Mouse (Mus musculus) heart, embryonic 12.5 days (tissue): ENCODE data around the gene Ncapd2. TPM values are rescaled to one million over a fixed set of nuclear protein-coding genes. Genes with fewer than 3 reads are reported as not detected.

Experiments used
- ATAC-seq: fragments of 200-750 bp; cut with Nextera tagmentation; 2 replicates; pipeline ENCODE4 v1.8.0; 2017; ENCODE audit warnings: moderate TSS enrichment, moderate library complexity; ENCODE audit not compliant: insufficient number of reproducible peaks, low FRiP score
- H3K27ac ChIP-seq: fragments of 300-500 bp; sonication (generic); 2 replicates; pipeline ENCODE4 v1.5.1; 2016; ENCODE audit warnings: mild to moderate bottlenecking, moderate library complexity; ENCODE audit not compliant: poor library complexity, severe bottlenecking
- H3K27me3 ChIP-seq: fragments of 300-500 bp; sonication (generic); replicated peaks from 2 replicates; pipeline ENCODE4 v1.6.1; 2016; ENCODE audit warnings: mild to moderate bottlenecking, moderate library complexity
- H3K36me3 ChIP-seq: fragments of 300-500 bp; sonication (generic); 2 replicates; pipeline ENCODE4 v1.6.1; 2016; ENCODE audit warnings: mild to moderate bottlenecking, moderate library complexity
- H3K4me1 ChIP-seq: fragments of 300-500 bp; sonication (generic); replicated peaks from 2 replicates; pipeline ENCODE4 v1.6.1; 2016; ENCODE audit warnings: mild to moderate bottlenecking
- H3K4me2 ChIP-seq: fragments of 300-500 bp; sonication (generic); 2 replicates; pipeline ENCODE4 v1.6.1; 2016; ENCODE audit warnings: mild to moderate bottlenecking, moderate library complexity
- H3K4me3 ChIP-seq: fragments of 300-500 bp; sonication (generic); 2 replicates; pipeline ENCODE4 v1.5.1; 2016; ENCODE audit warnings: mild to moderate bottlenecking
- H3K9ac ChIP-seq: fragments of 300-500 bp; sonication (generic); 2 replicates; pipeline ENCODE4 v1.6.1; 2016; ENCODE audit warnings: mild to moderate bottlenecking, moderate library complexity
- H3K9me3 ChIP-seq: fragments of 300-500 bp; sonication (generic); replicated peaks from 2 replicates; pipeline ENCODE4 v1.6.1; 2016; ENCODE audit warnings: mild to moderate bottlenecking, moderate library complexity
- WGBS: fragments of 180-500 bp; shearing (Covaris S2); methylation state at CpG from one replicate; pipeline ENCODE4 v1.1.7; 2016; 5-methylcytosine and 5-hydroxymethylcytosine counted together
- polyA plus RNA-seq: library from polyadenylated mRNA; unstranded; fragments of >200 nt; fragmentation: Nextera tagmentation; extraction: Ambion mirVana; gene quantifications from 2 replicates; pipeline ENCODE4 v1.2.1, GENCODE M21; 2016

The Ncapd2 gene
- polyA plus RNA-seq, 1 experiment from 2014 or later = 99.0 TPM

GRCm38 (mm10) chr6:125146148-125146547 is 45.4 kb downstream of the Ncapd2 start:
- peaks cover 39% of the 10 kb centered on the region for H3K36me3 ChIP-seq
- peak overlapping the region; percentile 94 for H3K4me2 ChIP-seq
- ATAC-seq = no peak
- H3K27ac ChIP-seq = peak overlapping the region; percentile 90; the same call in 1 of the 2 replicates
- peak overlapping the region; percentile 88 for H3K9ac ChIP-seq
- 51% methylated on average over 7 of the region's 7 CpGs for WGBS
- H3K4me3 ChIP-seq = peak overlapping the region; percentile 66
- no peaks in the 10 kb centered on the region for H3K9me3 ChIP-seq
- no peaks in the 10 kb centered on the region for H3K27me3 ChIP-seq
- H3K4me1 ChIP-seq = peaks cover 48% of the 10 kb centered on the region

GRCm38 (mm10) chr6:125145479-125145951 is 46.0 kb downstream of the Ncapd2 start:
- Histone ChIP-seq H3K4me2 (peak overlapping the region; percentile 94), H3K27ac (peak overlapping the region; percentile 90), H3K27me3 (no peaks in the 10 kb centered on the region), H3K4me1 (peaks cover 48% of the 10 kb centered on the region), H3K36me3 (peaks cover 40% of the 10 kb centered on the region), H3K9me3 (no peaks in the 10 kb centered on the region), H3K9ac (peak overlapping the region; percentile 88), H3K4me3 (peak overlapping the region; percentile 66)
- peak; percentile 57 for ATAC-seq
- WGBS = under 1% methylated on average over 35 of the region's 35 CpGs

- peak within 1 kb of the TSS; percentile 88 for H3K9ac ChIP-seq
- H3K27me3 ChIP-seq = no peaks in the 10 kb centered on the region
- peaks cover 45% of the 10 kb centered on the region for H3K36me3 ChIP-seq
- H3K4me1 ChIP-seq = peaks cover 48% of the 10 kb centered on the region
- ATAC-seq = peak; percentile 91
- H3K4me2 ChIP-seq = peak within 1 kb of the TSS; percentile 94
- H3K4me3 ChIP-seq = peak within 1 kb of the TSS; percentile 66
- peak within 1 kb of the TSS; percentile 90 for H3K27ac ChIP-seq
- WGBS = 1% methylated on average over 16 of the region's 16 CpGs
- H3K9me3 ChIP-seq = no peaks in the 10 kb centered on the region
Observed at GRCm38 (mm10) chr6:125145001-125145400, 46.5 kb downstream of the Ncapd2 start, which contains the start of gene Iffo1. Gene Iffo1 (plus strand): TSS chr6:125145241.

GRCm38 (mm10) chr6:125143904-125144303 is 47.6 kb downstream of the Ncapd2 start:
- 0 out of 2 replicates have a peak overlapping the region, but pooled peaks have one; percentile 90 for H3K27ac ChIP-seq
- no peaks in the 10 kb centered on the region for H3K9me3 ChIP-seq
- ATAC-seq = no peak
- peaks cover 53% of the 10 kb centered on the region for H3K36me3 ChIP-seq
- no peaks in the 10 kb centered on the region for H3K27me3 ChIP-seq
- no peak overlapping the region for H3K4me3 ChIP-seq
- H3K4me2 ChIP-seq = no peak overlapping the region
- peaks cover 38% of the 10 kb centered on the region for H3K4me1 ChIP-seq
- H3K9ac ChIP-seq = no peak overlapping the region
- WGBS = 81% methylated on average over 9 of the region's 9 CpGs

DNA sequence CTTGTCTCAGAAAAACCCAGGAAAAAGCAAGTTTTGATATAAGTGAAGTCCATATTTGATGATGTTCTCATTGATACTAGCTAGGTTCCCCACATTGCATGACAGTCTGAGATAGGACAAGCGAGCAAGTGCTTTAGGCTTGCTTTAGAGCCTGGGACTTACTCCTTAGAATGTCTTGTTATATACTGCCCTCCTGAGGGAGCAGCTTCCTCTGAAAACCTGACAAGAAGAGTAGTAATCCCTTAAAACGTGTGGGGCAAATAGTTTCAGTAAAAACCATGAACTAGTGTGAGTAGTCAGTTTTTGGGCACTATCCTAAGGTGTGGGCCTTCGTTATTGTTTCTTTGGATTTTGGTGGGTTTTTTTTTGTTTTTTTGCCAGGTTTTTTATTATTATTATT is 48.4 kb downstream of the Ncapd2 start:
- H3K9me3 ChIP-seq = no peaks in the 10 kb centered on the region
- peaks cover 61% of the 10 kb centered on the region for H3K36me3 ChIP-seq
- no peak overlapping the region for H3K27ac ChIP-seq
- WGBS = 71% methylated on average over 3 of the region's 3 CpGs
- H3K4me1 ChIP-seq = peaks cover 30% of the 10 kb centered on the region
- no peak for ATAC-seq
- no peak overlapping the region for H3K4me3 ChIP-seq
- H3K4me2 ChIP-seq = no peak overlapping the region
- no peak overlapping the region for H3K9ac ChIP-seq
- no peaks in the 10 kb centered on the region for H3K27me3 ChIP-seq

DNA sequence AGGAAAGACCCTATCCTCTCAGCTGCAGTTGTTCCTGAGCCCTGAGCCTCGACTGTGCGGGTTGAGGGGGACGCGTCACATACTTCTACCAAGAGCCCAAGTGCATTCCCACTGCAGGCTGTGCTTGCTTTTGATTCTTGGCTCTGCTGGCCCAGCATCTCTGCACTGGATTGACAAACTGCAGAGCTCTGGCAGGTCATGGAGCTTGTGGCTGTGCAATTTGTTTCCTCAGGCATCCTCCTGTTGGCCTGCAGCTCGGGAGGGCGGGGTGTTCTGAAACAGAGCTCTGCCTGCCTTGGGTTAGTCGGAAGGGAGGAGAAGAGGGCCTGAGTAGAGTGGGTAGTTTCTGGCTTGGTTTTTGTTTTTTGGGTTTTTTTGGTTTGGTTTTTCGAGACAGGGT is 49.1 kb downstream of the Ncapd2 start:
- H3K36me3 ChIP-seq = peaks cover 68% of the 10 kb centered on the region
- H3K27ac ChIP-seq = no peak overlapping the region
- no peak overlapping the region for H3K4me3 ChIP-seq
- peaks cover 23% of the 10 kb centered on the region for H3K4me1 ChIP-seq
- ATAC-seq = no peak
- 83% methylated on average over 8 of the region's 8 CpGs for WGBS
- H3K4me2 ChIP-seq = no peak overlapping the region
- no peaks in the 10 kb centered on the region for H3K9me3 ChIP-seq
- no peaks in the 10 kb centered on the region for H3K27me3 ChIP-seq
- no peak overlapping the region for H3K9ac ChIP-seq

- H3K4me1 ChIP-seq = peaks cover 3% of the 10 kb centered on the region; the same call in 1 of the 2 replicates
- H3K4me2 ChIP-seq = no peak overlapping the region
- WGBS = 90% methylated on average over 7 of the region's 7 CpGs
- H3K27me3 ChIP-seq = no peaks in the 10 kb centered on the region
- no peak for ATAC-seq
- no peak overlapping the region for H3K9ac ChIP-seq
- H3K36me3 ChIP-seq = peaks cover 93% of the 10 kb centered on the region
- H3K4me3 ChIP-seq = no peak overlapping the region
- H3K9me3 ChIP-seq = no peaks in the 10 kb centered on the region
- H3K27ac ChIP-seq = no peak overlapping the region
Observed at GRCm38 (mm10) chr6:125139747-125140146, 51.8 kb downstream of the Ncapd2 start.

DNA sequence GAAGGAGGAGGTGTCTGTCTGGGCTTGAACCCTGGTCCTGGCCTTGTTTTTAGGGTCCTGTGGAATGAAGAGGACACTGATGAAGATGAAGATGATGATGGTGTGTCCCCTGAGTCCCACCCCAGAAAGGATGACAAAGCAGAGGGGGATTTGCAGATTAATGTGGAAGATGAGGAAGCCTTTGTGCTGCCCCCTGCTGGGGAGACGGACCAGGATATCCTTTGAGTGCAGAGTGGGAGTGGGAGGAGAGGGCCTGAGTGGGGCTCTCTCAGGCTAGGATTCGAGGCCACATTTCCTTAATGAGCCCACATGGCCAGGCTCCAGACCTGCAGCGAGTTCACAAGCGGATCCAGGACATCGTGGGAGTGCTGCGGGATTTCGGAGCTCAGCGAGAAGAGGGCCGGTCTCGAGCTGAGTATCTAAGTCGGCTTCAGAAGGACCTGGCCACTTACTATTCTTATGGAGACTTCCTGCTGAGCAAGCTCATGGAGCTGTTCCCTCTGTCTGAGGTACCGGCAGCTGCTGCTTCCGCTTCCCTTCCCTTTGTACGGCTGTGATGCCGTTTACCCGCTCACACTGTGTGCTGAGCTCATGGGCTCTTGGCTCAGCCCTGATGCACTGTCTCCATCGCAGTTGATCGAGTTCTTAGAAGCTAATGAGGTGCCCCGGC is 54.4 kb downstream of the Ncapd2 start:
- no peak; the same call in 1 of the 2 replicates for ATAC-seq
- H3K27me3 ChIP-seq = no peaks in the 10 kb centered on the region
- peaks cover 6% of the 10 kb centered on the region for H3K4me1 ChIP-seq
- peaks cover 90% of the 10 kb centered on the region for H3K36me3 ChIP-seq
- no peak overlapping the region for H3K4me3 ChIP-seq
- WGBS = 92% methylated on average over 19 of the region's 19 CpGs
- H3K9ac ChIP-seq = no peak overlapping the region
- H3K4me2 ChIP-seq = no peak overlapping the region
- no peak overlapping the region for H3K27ac ChIP-seq
- no peaks in the 10 kb centered on the region for H3K9me3 ChIP-seq

DNA sequence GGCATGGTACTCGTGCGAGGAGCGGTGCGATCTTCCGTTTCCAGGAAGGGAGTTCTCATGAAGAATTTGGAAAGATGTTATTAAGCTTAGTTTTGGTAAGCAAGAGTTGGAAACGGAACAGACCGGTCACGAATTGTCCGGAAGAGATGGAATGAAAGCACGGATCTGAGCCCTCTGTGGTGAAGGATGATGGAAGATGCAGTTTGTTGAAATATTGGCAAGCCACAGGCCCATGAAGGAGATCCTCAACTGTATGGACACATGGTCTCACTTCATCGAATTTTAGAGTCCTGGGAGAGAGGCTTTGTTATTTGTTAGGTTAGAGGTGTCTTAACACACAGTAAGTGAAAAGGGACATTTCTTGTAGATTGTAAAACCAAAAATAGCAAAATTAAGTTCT is 59.0 kb downstream of the Ncapd2 start:
- no peak for ATAC-seq
- Histone ChIP-seq H3K27me3 (no peaks in the 10 kb centered on the region), H3K36me3 (peaks cover 74% of the 10 kb centered on the region), H3K4me1 (peaks cover 6% of the 10 kb centered on the region), H3K27ac (no peak overlapping the region), H3K4me3 (peak overlapping the region; percentile 73), H3K9me3 (no peaks in the 10 kb centered on the region), H3K4me2 (peak overlapping the region; percentile 84), H3K9ac (peak overlapping the region; percentile 82)
- WGBS = 8% methylated on average over 11 of the region's 11 CpGs

DNA sequence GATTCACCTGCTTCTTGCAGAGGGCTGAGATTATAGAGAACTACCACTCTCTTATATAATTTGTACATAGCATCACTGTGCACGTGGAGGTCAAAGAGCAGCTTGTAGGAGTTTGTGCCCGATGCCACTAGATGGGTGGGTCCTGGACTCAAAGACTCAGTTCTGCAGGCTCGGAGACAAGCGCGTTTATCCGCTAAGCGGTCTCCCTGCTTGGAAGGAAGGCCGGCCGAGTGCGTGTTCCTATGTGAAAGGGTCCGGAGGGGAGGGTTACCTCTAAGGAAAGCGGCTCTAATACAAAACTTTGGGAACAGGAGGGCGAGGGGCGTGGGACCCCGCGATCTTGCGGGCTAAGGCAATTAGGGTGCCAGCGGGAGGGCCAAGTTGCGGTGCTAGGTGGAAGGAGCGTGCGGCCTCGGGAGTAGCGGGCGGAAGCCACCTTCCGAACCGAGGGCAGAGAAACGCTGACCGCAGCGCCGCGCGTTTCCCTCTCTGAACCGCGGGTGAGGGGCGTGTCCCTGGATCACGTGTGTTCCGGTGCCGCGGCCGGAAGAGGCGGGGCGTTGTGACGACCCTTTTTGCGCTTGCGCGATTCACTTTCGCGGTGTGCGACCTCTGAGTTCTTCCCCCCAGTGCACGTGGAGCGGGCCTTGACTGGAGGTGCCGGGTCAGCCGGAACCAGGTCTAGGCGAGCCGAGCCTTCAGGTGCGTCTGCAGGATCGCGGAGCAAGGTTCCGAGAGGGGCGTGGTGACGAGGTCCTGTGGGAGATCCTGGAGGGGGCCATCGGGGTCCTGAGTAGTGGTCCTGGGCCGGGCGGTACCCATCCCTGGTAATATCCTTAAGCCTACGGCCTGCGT is 60.0 kb downstream of the Ncapd2 start, which contains the start of gene Nop2:
Gene Nop2 (plus strand): TSS at position 608 of the 855 bp plus-strand sequence.
- under 1% methylated on average over 66 of the region's 66 CpGs for WGBS
- ATAC-seq = peak; percentile 96

More for the DNA sequence above, 60.0 kb downstream of the Ncapd2 start, which contains the start of gene Nop2:
- Histone ChIP-seq H3K27ac (peak within 1 kb of the TSS; percentile 80), H3K9me3 (no peaks in the 10 kb centered on the region), H3K27me3 (no peaks in the 10 kb centered on the region), H3K4me1 (peaks cover 6% of the 10 kb centered on the region), H3K4me2 (peak within 1 kb of the TSS; percentile 84), H3K4me3 (peak within 1 kb of the TSS; percentile 73), H3K9ac (peak within 1 kb of the TSS; percentile 82), H3K36me3 (peaks cover 74% of the 10 kb centered on the region)
